Mouse (Mus musculus): ENCODE results near the gene Mms19.
"Not testable (repeated sequence)": the region's sequence is repeated elsewhere in the genome, so short reads cannot be mapped to it uniquely, and the experiment has no call there.

The Mms19 gene

DNA sequence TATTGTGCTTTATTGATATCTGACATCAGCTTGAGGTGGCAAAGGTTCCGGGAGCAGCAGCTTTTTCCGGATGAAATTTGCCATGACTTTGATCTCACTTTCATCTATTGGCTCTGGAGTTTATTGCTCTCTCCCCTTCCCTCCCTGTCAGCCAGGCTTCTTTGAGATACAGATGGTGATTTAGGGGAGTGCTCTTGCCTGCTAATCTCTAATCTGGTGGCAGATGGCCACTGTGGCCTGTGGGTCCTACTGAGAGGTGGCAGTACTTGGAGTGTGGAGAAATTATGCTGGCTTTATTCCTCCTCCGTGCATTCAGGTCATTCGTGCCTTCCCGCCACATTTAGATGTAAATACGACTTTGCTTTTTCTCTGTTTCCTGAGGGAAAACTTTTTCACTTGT is 46.8 kb downstream of the Mms19 start:
- in situ Hi-C loops (cut with MboI; ENCODE audit: low sequenced_read_pairs) = no loop called here

DNA sequence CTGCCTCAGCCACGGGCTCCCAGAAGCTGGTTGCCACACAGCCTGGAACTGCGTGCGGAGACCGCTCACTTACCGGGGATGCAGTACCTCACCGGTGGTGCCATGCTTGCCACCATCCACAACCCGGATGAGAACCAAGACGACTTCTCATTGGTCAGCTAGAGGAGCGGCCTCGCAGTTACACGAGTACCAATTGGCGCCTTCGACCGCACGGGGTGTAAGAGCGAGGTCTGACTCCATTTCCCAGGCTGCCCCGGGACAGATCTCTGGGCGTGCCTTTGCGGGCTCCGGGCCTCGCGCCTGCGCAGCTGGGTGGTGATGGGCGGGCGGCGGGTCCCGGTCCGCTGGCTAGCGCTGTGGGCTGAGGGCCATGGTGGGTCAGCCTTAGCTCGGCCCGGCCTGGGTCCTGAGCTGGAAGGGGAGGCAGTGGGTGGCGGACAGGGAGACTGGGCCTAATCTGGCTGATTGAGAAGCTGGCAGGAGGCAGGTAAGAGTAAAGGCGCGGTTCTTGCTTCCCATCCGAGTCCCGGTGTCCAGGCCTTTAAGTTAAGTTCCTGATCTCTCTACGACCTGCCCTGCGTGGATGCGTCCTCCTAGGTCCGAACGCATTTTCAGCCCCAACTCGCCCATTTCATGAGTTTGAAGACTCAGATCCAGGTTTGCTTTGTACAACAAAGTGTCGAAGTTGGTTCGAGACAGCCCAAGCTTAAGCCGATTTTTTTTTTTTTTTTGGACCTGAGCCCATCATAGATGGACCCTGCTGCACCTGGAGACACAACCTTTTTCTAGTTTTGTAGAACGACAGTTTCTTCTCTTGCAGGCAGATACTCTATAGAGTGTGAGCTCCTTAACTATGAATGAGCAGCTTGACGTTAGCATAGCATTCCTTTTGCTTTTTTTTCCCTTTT is 47.5 kb downstream of the Mms19 start, which contains the start of the genes Exosc1 and Zdhhc16:
Gene Exosc1 (minus strand): TSS at position 245 of the 908 bp plus-strand sequence.
Gene Zdhhc16 (plus strand): TSS at position 302 of the 908 bp plus-strand sequence.
- in situ Hi-C loops (cut with MboI; ENCODE audit: low sequenced_read_pairs) = no loop called here

DNA sequence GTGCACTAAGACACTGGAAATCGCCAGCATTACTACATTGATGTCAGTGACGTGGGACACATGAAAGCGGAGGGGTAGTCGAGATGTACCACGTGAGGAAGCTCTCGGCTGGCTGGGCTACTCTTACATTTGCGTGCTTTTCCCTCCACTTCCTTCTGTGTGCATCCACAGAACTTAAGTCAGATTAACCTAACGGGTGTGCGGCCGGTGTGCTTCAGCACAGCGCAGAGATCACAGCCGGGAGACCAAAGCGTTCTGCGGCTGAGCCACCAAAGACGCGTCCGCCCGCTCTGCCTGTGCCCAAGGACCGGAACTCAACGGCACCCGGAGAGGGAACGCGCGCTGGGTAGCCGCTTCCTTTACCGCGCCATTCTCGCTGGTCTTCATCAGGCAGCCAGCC is 48.3 kb downstream of the Mms19 start:
- in situ Hi-C loops (cut with MboI; ENCODE audit: low sequenced_read_pairs) = no loop called here

DNA sequence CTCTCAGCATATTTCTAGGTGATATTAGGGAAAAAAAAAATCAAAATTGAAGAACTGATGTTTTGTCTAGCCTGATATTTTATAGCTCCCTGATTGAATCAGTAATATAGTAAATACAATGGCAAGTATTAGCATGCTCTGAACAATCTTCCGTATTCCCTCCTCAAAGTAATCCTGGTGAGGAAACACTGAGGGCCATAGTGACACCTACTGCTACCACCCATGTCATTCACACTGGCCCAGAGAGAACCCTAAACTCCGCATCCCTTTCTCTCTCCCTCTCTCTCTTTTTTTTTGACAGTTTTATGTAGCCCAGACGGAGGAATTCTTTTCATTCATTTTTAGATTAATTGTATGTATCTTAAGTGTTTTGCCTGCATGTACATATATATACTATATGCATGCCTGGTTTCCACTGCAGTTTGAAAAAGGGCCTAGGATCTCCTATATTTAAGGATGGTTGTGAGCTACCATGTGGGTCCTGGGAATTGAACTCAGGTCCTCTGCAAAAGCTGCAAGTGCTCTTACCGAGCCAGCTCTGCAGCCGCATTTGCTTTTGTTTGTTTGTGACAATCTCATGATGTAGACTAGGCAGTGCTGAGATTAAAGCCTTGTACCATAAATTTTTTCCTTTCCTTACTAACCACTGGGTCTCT is 60.4 kb downstream of the Mms19 start:
- in situ Hi-C loops (cut with MboI; ENCODE audit: low sequenced_read_pairs) = no loop called here

DNA sequence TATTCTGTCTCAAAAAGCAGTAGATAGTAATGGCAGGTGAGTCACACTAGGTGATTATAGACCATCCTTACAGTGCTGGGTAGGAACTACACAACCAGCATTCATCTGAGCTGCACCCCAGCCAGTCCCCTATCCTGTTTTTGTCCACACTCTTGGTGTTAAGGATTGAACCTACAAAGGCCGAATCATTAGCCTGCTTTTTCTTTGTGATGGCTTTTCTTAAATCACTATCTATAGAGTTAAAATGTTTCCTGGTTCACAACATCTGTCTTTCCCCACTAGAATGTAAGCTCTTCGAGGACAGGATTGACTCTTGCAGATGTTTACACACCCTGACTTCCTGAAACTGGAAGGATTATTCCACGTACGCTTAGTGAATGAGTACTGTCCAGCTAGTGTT is 61.5 kb downstream of the Mms19 start:
- in situ Hi-C loops (cut with MboI; ENCODE audit: low sequenced_read_pairs) = no loop called here

DNA sequence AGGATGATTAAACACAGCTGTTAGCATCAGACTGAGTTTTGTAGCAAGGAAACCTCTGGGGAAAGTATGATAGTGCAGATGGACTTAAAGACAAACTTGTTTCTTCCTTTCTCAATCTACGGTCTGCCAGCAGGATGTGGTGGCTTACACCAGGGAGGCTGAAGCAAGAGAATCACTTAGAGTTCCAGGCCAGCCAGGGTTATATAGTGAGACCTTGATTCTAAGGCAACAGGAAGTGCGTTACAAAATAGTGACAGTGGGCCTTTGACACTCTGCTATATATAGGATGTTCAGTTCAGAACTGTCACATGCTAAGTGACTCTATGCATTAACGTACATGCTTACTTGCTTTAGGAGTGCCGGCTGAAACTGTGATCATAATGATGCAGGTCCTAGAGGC is 64.1 kb downstream of the Mms19 start:
- in situ Hi-C loops (cut with MboI; ENCODE audit: low sequenced_read_pairs) = no loop called here

DNA sequence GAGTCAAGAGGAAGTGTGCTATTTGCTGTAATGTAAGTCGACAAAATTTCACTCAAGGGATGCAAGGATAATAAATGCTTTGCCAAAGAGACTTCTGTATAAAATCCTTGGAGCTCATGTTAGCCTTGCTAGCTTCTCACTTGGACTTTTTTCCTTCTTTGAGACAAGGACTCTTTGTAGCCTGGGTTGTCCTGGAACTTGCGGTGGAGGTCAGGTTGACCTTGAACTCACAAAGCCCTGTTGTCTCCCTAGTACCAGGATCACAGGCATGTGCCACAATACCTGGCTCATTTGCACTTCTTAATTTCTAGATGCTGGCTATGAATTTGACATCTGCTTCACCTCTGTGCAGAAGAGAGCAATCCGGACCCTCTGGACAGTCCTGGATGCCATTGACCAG is 65.7 kb downstream of the Mms19 start:
- in situ Hi-C loops (cut with MboI; ENCODE audit: low sequenced_read_pairs) = no loop called here

DNA sequence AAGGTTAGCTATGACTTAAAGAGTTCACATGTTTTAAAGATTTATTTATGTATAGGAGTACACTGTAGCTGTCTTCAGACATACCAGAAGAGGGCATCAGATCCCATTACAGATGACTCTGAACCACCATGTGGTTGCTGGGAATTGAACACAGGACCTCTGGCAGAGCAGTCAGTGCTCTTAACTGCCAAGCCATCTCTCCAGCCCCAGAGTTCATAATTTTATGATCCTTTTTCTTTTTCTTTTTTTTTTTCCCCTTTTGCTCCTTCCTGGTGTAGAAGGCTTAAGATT is 66.4 kb downstream of the Mms19 start:
- in situ Hi-C loops (cut with MboI; ENCODE audit: low sequenced_read_pairs) = not testable (repeated sequence)

DNA sequence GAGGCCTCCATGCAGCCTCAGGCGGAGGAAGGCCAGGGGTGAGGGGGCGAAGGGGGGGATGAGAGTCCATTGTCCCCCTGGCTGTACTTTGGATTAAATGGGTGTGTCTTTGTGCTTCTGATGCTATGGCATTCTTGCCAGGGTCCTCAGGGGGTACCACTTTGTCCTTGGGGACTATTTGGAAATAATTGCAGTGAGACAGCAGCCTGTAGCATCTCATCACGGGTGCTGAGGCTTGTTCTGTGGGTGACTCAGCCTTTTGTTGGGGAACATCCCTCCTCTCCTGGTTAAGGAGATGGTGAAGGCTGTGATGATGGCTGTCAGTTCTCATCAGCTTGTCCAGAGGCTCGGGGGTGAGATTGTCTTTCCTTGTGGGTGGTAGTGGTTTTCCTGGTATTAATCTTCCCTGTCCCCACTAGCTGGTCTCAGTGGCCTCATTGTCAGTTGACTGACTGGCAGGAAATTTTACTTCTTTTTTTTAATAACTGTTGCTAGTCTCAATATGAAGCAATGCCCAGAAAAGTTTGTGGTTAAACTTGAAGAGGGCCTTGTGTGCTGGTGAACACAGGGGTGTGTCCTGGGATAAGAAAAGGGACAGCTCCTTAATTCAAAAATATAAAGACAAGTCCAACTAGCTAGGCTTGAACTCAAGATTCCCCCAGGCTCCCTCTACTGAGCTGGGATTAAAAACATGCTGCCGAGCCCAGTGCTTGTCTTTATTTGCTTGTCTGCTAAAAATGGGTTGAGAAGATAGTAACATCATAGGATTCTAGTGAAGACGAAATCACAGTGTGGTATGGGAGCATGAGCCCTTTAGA is 67.0 kb downstream of the Mms19 start:
- in situ Hi-C loops (cut with MboI; ENCODE audit: low sequenced_read_pairs) = no loop called here

DNA sequence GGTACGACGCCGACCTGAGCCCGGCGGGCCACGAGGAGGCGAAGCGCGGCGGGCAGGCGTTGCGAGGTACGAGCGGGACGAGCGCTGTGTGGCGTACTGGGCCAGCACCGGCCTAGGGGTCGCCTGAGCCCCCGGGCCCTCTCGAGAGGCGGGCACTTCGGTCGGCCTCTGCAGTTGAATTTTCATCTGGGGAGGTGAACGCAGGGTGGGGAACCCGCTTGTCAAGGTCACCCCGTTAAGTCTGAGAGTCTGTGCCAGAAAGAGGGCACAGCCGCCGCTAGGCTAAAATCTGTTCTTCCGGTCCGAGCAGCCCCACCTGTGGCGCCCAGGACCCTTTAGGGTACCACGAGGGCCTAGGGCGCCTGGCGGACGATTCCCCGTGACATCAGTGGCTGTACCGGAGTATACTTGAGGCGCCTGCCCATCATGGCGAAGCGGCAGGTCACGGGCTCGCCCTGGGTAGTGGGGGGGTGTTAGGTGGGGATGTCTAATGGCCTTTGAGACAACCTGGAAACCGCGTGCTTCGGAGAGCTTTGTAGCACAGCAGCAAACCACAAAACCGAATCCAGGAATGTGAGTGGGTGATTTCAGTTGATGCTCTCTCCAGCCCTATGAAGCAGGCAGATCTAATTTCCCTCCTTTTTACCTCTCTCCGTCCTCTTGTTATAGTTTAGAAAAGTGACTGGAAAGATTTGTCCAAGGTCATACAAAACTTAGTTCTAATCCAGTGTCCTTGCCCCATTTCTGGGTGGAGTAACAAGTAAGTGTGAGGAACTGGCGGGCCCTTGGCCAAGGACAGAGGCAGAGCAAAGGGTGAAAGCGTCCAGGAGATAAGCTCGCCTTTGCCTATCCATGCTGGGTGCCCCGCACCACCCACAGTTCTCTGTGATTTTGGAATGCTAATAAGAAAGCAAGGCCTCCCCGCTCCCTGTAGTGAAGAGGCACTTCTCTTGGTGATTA is 68.6 kb downstream of the Mms19 start:
- in situ Hi-C loops (cut with MboI; ENCODE audit: low sequenced_read_pairs) = no loop called here

DNA sequence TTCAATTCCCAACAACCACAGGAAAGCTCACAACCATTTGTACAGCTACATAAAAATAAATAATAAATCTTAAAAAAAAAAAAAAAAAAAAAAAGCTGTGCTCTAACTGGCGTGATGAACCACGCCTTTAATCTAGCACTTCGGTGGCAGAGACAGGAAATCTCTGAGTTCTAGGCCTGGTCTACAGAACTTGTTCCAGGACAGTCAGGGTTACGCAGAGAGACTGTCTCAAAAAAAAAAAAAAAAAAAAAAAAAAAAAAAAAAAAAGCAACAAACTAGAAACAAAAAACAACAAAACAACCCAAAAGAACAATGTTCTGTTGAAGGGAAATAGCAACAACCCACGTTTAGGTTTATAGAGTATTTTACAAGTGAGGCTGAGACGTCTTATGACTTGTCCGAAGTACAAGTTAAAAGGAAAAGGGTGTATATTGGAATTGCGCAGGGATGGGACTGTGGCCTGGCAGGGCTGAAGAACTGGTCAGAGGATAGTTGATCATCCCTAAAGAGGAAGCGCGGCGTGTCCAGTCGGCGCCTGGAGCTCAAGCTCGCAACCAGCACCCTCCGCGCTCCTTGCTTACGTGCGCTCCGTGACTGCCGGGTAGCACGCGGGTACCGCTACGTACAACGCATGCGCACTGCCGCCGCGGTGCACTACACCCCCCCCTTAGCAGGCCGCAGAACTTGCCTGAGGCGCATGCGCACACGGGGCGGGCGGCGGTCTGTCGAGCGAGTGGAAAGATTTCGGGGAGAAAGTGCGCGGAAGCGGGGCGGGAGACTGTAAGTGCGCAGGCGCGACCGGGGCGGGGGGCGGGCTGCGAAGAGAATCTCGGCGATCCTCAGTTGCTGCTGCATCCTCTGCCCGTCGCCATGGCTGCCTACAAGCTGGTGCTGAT is 69.5 kb downstream of the Mms19 start, which contains the start of gene Pgam1:
Gene Pgam1 (plus strand): TSS at position 746 of the 896 bp plus-strand sequence.
- in situ Hi-C loops (cut with MboI; ENCODE audit: low sequenced_read_pairs) = no loop called here

DNA sequence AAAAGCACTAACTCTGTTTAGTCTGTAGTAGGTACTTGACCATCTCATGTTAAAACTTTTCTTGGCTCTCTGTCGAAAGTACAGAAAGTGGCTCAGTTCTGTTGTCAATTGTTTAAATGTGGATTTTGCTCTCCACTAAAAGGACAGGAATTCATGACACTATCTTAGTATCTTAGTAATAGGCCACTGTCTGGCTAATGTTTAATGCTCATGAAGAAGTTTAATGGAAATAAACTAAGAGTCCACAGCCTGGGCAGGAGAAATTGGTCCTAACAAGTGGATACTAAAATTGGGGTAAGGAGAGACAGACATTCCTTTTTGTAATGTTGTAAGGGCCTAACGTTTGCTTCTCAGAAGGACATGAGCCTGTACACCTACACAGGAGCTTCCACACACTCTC is 70.6 kb downstream of the Mms19 start:
- in situ Hi-C loops (cut with MboI; ENCODE audit: low sequenced_read_pairs) = no loop called here

DNA sequence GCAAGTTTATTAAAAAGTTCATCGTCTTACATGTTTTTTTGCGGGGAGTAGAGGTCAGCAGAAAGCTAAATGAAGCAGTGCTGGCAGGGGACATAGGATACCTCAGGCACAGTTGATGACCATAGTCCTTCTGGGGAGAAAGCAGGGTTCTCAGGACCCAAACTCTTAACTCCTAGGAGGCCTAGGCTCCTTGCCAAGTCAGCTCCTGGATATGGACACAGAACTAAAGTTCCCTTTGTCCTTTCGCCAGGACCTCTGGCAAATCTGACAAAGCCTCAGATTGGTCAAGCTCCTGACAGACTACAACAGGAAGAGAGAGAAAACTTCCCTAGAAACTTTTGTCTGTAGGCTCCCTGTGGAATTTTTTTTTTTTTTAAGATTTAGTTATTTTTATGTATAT is 72.2 kb downstream of the Mms19 start:
- in situ Hi-C loops (cut with MboI; ENCODE audit: low sequenced_read_pairs) = no loop called here

DNA sequence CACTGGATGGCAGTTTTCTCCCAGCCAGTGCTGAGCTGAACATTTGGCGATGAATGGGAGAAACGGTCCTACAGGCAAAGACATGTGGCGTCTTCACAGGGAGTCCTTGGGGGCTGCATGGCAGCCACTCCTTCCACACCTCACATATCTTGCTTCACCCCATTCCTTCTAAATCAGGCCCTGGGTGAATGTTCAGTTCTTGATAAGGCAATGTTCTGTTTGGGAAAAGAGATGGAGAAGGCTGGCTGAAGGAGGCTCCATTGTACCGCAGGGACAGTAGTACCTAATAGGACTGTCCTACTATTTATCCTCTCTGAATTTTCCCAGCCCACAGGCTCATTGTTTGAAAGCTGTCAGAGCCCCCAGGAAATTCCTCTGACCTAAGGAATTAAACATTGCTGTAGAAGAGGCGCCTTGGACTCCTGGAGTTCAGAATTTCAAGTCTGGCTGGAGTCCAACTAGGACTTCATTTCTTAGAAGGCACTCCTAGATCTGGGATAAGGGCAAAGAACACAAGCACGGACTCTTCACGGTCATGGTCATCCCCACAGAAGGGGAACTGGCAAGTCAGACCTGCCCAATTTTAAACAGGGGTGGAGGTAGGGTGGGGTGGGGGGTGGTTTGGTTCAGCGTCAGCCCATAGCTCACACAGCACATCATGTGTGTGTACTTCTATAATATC is 73.7 kb downstream of the Mms19 start:
- in situ Hi-C loops (cut with MboI; ENCODE audit: low sequenced_read_pairs) = no loop called here

DNA sequence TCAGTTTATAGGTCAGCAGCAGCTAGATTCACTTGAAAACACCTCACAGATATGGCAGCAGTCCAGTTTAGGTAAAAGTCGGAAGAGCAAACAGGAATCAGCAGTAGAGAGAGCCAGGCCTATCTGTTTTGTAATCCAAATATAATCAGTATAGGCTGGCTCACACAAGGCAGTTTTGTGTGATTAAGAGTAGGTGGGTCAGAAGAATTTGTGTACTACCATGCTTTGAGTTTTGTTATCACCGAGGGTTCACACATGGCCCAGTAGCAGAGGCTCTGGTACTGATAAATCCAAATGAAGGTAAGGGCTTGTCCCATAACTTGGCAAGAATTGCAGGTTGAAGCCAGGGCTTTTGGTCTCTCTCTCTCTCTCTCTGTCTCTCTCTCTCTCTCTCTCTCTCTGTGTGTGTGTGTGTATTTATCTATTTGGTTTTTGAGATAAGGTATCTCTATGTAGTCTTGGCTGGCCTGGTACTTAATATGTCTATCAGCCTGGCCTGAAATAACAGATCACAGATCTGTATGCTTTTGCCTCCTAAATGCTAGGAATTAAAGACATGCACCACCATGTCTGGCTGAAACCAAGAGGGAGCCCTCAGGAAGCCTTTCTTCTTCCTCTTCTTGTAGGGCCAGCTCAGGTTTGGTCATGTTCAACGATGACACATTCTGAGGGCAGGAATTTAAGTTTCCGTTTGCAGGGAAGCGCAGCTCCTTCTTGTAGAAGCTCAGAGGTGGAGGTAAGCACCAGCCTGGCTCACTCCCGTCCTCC is 74.5 kb downstream of the Mms19 start:
- in situ Hi-C loops (cut with MboI; ENCODE audit: low sequenced_read_pairs) = no loop called here

DNA sequence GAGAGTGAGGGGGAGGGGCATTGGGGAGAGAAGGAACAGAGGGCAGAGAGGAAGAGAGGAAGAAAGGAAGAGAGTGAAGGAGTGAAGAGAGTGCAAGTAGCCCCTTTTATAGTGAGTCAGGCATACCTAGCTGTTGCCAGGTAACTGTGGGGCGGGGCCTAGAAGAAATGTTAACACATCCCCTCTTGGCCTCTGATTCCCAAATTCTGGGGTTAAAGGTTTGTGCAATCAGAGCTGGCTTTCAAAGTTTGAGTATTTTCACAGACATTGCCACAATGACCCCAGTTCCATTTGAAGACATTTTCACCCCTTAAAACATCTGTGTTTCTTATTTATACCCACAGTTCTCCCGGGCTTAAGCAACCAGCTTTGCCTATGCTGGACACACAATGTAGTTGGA is 75.7 kb downstream of the Mms19 start:
- in situ Hi-C loops (cut with MboI; ENCODE audit: low sequenced_read_pairs) = no loop called here

DNA sequence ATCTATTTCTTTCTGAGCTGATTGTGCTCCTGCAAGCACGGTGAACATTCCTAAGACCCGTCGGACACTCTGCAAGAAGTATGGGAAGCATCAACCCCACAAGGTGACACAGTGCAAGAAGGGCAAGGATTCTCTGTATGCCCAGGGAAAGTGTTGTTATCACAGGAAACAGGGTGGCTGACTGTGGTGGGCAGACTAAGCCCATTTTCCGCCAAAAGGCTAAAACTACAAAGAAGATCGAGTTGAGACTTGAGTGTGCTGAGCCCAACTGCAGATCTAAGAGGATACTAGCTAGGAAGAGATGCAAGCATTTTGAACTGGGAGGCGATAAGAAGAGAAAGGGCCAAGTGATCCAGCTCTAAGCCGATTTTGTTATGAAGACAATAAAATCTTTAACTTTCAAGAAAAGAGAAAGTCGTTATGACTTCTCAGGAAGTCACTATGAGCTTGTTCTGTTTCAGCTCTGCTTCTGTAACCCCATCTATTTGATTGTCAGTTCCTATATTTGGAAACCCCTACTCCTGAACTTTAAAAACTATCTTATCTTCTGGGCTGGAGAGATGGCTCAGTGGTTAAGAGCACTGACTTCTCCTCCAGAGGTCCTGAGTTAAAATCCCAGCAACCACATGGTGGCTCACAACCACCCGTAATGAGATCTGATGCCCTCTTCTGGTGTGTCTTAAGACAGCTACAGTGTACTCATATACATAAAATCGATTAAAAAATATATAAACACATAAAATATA is 77.9 kb downstream of the Mms19 start:
- in situ Hi-C loops (cut with MboI; ENCODE audit: low sequenced_read_pairs) = no loop called here
